Mouse (Mus musculus): Measurements from ENCODE around the gene S100a13. TPM values are rescaled to one million over a fixed set of nuclear protein-coding genes. Genes with fewer than 3 reads are reported as not detected.

S100a13 gene
- total RNA-seq, 2 experiments from 2014 or later = 20.4 to 22.3 TPM

DNA sequence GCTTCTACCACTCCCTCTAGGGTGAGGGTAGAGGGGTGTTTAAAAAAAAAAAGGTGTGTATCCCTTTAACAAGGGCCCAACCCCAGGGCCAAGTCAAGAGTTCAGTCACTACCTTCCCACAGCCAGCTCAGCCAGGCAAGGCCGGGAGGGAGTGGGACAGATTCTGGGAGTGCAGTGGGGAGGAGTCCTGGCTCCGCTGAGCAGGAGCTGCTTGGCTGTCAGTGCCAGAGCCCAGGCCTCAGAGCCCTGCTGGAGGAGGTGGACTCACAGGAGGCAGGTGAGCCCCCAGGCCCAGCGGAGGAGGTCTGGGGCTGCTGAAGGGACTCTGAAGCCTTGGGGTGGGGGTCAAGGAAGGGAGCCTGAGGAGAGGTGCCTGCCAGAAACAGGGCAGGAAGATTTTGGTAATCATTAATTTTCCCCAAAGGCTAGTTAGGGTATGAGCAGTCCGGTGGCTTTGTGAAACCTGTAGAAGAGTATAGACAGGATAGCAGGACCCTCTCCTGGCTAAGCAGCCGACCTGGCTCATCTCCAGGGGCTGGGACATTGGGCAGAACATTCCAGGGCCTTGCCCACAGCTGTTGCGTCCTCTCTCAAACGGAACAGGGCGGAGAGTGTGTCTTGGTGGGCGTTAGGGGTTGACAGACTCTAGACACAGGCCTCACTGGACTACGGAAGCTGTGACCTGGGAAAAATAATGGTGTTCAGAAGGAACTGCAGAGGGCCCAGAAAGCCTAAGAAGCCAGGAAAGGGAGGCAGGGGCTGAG, 23.1 kb downstream of the S100a13 start, which contains the start of gene S100a16:
Gene S100a16 (plus strand): TSS at position 114 of the 764 bp plus-strand sequence.
- intact Hi-C loops (cut with DNase I) = no loop called here
- DNase-seq (ENCODE audit: low spot score in 2 of 2) = peak in 1 of 2 experiments; percentile 38

DNA sequence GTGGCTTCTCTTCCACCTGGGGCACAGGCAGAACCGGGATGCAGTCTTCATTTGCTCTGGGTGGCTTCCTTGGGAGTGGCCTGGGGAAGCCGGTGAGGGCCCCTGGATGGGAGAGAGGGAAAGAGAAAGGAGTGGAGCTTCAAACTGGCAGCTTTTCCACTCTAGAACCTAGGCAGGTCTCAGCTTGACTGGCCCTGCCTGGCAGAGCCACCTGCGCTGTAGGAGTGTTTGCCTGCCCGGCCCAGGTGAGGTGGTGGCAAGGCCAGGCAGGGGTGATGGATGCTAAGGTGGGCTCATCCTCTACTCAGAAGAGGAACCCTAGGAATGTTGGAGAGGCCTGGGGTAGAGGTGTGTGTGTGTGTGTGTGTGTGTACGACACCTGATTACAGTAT, 23.7 kb downstream of the S100a13 start:
- intact Hi-C loops (cut with DNase I) = no loop called here
- no peak for DNase-seq (ENCODE audit: low spot score in 2 of 2)

DNA sequence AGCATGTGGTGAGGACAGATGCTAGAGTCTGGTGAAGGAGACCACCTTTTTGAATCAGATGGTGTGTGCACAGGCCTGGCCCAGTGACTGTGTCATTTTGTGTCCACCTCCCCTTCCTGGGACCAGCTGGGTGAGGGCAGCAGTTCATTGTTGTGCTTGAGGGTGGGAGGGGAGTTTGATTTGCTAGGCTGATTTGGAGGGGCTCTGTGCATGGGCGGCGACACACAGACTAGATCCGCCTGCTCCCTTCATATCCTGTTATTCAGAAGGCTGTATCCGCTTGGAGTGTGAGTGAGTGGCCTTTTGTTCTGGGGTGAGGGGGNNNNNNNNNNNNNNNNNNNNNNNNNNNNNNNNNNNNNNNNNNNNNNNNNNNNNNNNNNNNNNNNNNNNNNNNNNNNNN, 26.7 kb downstream of the S100a13 start:
- intact Hi-C loops (cut with DNase I) = no loop called here
- peak in 1 of 2 experiments; percentile 7 for DNase-seq (ENCODE audit: low spot score in 2 of 2)

DNA sequence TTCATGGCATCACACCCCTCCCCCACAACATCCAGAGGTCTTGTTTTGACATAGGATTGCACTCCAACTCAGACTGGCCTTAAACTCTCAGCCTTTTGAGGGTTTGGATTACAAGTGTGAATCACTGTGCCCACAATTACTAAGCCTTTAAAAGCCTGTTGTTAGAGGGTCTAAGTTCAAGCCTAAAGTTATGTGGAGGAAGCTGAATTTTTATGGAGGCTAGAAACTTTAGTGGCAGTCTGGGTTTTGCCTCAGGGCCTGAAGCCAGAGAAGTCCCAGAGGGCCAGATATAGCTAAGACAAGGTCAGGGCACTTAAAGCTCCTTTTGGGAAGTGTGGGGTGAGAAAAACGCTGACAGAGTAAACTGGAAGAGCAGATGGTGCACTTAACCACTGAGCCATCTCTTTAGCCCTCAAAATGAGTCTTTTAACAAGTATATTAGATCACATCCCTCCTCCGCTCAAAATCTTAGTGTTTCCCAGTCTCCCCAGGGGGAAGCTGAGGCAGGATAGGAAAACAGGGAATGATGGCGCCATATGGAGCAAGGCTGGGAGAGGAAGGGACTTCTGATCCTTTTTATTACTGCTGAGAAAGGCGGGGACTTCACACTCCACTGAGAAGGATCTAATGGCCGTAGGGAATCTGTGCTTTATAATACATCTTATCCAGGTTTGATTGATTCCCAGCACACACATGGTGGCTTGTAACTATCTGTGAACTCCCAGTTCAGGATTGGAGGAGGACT, 35.6 kb downstream of the S100a13 start:
- no peak for DNase-seq (ENCODE audit: low spot score in 2 of 2)
- intact Hi-C loops (cut with DNase I) = no loop called here

DNA sequence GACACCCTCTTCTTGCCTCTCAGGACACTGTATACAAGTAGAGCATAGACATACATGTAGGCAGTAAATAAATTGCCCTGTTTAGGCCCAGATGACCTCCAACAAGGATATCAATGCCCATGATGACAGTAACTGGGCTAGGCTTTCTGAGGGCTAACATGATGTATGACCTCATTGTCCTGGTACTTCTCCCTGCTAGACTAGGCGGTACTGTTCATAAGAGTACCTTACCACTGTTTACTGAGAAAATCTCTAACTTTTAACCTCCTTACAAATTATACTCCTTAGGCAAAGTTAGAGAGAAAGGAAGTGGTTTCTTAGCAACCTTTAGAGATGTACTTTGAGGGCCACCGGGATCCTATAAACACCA, 36.2 kb downstream of the S100a13 start:
- intact Hi-C loops (cut with DNase I) = no loop called here
- no peak for DNase-seq (ENCODE audit: low spot score in 2 of 2)

DNA sequence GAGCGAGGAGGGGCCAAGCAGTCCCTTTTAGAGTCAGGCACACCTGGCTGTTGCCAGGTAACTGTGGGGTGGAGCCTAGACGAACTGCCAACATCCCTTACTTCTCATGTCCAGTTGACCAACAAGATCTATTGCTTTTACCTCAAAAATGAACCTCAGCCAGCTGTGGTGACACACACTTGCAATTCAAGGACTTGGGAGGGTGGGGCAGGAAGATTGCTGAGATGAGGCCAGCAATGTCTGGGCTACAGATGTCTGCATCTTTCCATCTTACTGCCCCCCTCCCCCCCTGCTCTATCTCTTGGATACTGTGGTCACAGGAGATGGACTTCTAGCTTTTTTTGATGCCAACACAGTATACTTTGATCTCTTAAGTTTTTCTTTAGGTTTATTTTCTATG, 38.0 kb downstream of the S100a13 start:
- DNase-seq (ENCODE audit: low spot score in 2 of 2) = no peak
- intact Hi-C loops (cut with DNase I) = no loop called here

DNA sequence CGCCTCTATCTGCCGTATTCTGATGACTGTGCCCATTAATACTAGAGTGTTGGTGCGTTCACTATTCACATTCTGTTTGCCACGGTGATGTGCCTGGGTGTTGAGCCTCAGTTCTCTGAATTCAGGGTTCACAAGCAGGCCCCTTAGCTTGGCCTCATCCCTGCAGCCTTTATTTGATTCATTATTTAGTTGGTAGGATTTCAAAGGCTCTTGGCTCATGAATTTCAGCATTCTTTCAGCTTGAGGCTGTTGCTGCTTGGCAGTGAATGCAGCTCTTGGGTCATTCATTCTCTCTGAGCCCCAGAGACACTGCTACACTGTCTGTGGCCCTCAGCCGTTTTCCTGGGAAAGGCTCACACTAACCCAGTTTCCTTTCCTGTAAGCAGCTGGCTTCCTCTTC, 41.7 kb downstream of the S100a13 start:
- intact Hi-C loops (cut with DNase I) = no loop called here
- peak; percentile 46 to 76 for DNase-seq (ENCODE audit: low spot score in 2 of 2)

DNA sequence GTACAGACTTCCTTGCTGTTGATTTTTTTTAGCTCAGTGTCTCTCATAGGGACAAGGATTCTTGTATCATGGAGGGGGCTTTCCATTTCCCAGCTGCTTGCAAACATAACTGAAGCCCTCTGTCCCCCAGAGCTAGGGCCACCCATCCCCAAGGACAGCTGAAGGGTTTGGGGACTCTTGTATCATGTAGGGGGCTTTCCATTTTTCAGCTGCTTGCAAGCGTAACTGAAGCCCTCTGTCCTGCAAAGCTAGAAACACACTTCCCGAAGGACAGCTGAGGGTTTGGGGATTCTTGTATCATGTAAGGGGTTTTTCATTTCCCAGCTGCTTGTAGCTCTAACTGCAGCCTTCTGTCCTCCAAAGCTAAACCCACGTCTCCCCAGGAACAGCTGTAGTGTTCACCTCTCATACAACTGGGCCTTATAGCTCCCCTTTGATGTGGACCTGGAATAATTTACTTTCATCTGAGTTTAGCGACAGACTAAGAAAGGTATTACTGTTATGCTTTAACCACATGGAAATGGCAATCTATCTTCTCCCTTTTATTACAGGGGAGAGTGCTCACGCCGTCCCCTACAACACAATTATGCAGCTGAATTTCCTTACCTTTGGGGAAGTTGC, 45.9 kb downstream of the S100a13 start, which contains the start of gene S100a3:
Gene S100a3 (plus strand): TSS at position 571 of the 621 bp plus-strand sequence.
- intact Hi-C loops (cut with DNase I) = no loop called here
- DNase-seq (ENCODE audit: low spot score in 2 of 2) = no peak

Other genes with a start within 250 kb of the S100a13 start
- 10 to 100 TPM; 28.2 to 29.4 TPM for gene Dennd4b, start 249.2 kb upstream of the S100a13 start, total RNA-seq (2021)
- 10 to 100 TPM; 89.0 to 96.0 TPM for gene Gatad2b, start 221.3 kb upstream of the S100a13 start, total RNA-seq (2021)
- 1 to 10 TPM; 5.1 to 6.2 TPM for gene Slc27a3, start 124.5 kb upstream of the S100a13 start, total RNA-seq (2021)
- gene Ints3, start 80.8 kb upstream of the S100a13 start, total RNA-seq (2021) = 10 to 100 TPM; 61.4 to 65.3 TPM
- 1 to 10 TPM; 3.4 TPM for gene Npr1, start 48.6 kb upstream of the S100a13 start, total RNA-seq (2021)
- 10 to 100 TPM; 88.9 to 91.5 TPM for gene Ilf2, start 38.3 kb upstream of the S100a13 start, total RNA-seq (2021)
- gene Snapin, start 23.4 kb upstream of the S100a13 start, total RNA-seq (2021) = 10 to 100 TPM; 44.6 to 50.7 TPM
- gene Chtop, start 4.9 kb upstream of the S100a13 start, total RNA-seq (2021) = 100 to 1,000 TPM; 180 to 184 TPM
- gene S100a1, start within 50 bp of the S100a13 start, total RNA-seq (2021) = 10 to 100 TPM; 83.1 to 85.0 TPM
- gene S100a14, start 12.4 kb downstream of the S100a13 start, total RNA-seq (2021) = under 1 TPM; 0.57 TPM
- 10 to 100 TPM; 77.0 to 96.7 TPM for gene S100a16, start 22.8 kb downstream of the S100a13 start, total RNA-seq (2021)
- 1 to 10 TPM; 1.1 to 3.5 TPM for gene S100a3, start 46.1 kb downstream of the S100a13 start, total RNA-seq (2021)
- gene S100a2, start 75.8 kb downstream of the S100a13 start, total RNA-seq (2021) = not detected
- not detected for gene Gm42674, start 87.5 kb downstream of the S100a13 start, total RNA-seq (2021)
- gene S100a4, start 89.3 kb downstream of the S100a13 start, total RNA-seq (2021) = 1 to 10 TPM; 6.8 to 7.0 TPM
- gene S100a5, start 94.1 kb downstream of the S100a13 start, total RNA-seq (2021) = not detected
- 10 to 100 TPM; 30.8 to 35.1 TPM for gene S100a6, start 98.4 kb downstream of the S100a13 start, total RNA-seq (2021)
- gene S100a7a, start 139.6 kb downstream of the S100a13 start, total RNA-seq (2021) = 1 to 10 TPM; 1.0 to 1.5 TPM
- gene S100a8, start 154.5 kb downstream of the S100a13 start, total RNA-seq (2021) = not detected
- gene S100a9, start 181.3 kb downstream of the S100a13 start, total RNA-seq (2021) = 1 to 10 TPM in 1 of 2 experiments, not detected in 1; 2.5 TPM
- gene Pglyrp4, start 212.5 kb downstream of the S100a13 start, total RNA-seq (2021) = not detected

All from left cerebral cortex, postnatal 14 days (tissue).